Mouse (Mus musculus) myocyte (in vitro differentiated cells): ENCODE measurements around the gene Ajm1. TPM values are rescaled to one million over a fixed set of nuclear protein-coding genes. Genes with fewer than 3 reads are reported as not detected.

ENCODE experiments used
- H3K27me3 ChIP-seq: one replicate; pipeline ENCODE4 v1.6.1; 2011; ENCODE audit not compliant: control insufficient read depth, insufficient read depth, insufficient read length
- H3K36me3 ChIP-seq: one replicate; pipeline ENCODE4 v1.6.1; 2011; ENCODE audit not compliant: control insufficient read depth, insufficient read depth
- H3K4me2 ChIP-seq: one replicate; pipeline ENCODE4 v1.6.1; 2011; ENCODE audit warnings: low read depth, control low read depth
- H3K4me3 ChIP-seq: one replicate; pipeline ENCODE4 v1.5.1; 2011; ENCODE audit warnings: mild to moderate bottlenecking, control low read depth, moderate library complexity
- H3K79me2 ChIP-seq: one replicate; pipeline ENCODE4 v1.6.1; 2011; ENCODE audit not compliant: control insufficient read depth, insufficient read depth
- H3ac ChIP-seq: one replicate; pipeline ENCODE4 v1.6.1; 2011; ENCODE audit not compliant: control insufficient read depth, insufficient read length
- CEBPB ChIP-seq: IDR thresholded peaks from 2 replicates; pipeline ENCODE4 v1.6.1; 2011; ENCODE audit warnings: mild to moderate bottlenecking, moderate library complexity; ENCODE audit not compliant: poor library complexity, insufficient read depth, severe bottlenecking
- E2F4 ChIP-seq: IDR thresholded peaks from one replicate; pipeline ENCODE4 v1.6.1; 2011; ENCODE audit warnings: mild to moderate bottlenecking, control low read depth, moderate library complexity; ENCODE audit not compliant: insufficient read depth
- MAX ChIP-seq: IDR thresholded peaks from one replicate; pipeline ENCODE4 v1.6.1; 2011; ENCODE audit warnings: low read depth, mild to moderate bottlenecking, control low read depth
- MYOD1 ChIP-seq, 3 experiments: IDR thresholded peaks; one replicate each; pipeline ENCODE4 v1.6.1; 2011; ENCODE audit warnings: control low read depth in 2 of 3, low read depth in 2 of 3, mild to moderate bottlenecking in 2 of 3, moderate library complexity in 1 of 3; ENCODE audit not compliant: insufficient read length in 2 of 3, control insufficient read depth in 1 of 3
- MYOG ChIP-seq, 3 experiments: IDR thresholded peaks; one replicate each; pipeline ENCODE4 v1.6.1; 2011; ENCODE audit warnings: control low read depth in 2 of 3, low read depth in 2 of 3, mild to moderate bottlenecking in 2 of 3; ENCODE audit not compliant: insufficient read length in 2 of 3, control insufficient read depth in 1 of 3, insufficient read depth in 1 of 3
- POLR2A ChIP-seq: IDR thresholded peaks from one replicate; pipeline ENCODE4 v1.6.1; 2011; ENCODE audit warnings: low read depth, mild to moderate bottlenecking, control low read depth, moderate library complexity; ENCODE audit not compliant: insufficient read length
- POLR2AphosphoS2 ChIP-seq: IDR thresholded peaks from one replicate; pipeline ENCODE4 v1.6.1; 2011; ENCODE audit warnings: low read depth, control low read depth; ENCODE audit not compliant: insufficient read length
- REST ChIP-seq: IDR thresholded peaks from one replicate; pipeline ENCODE4 v1.6.1; 2011; ENCODE audit warnings: mild to moderate bottlenecking, control low read depth, moderate library complexity; ENCODE audit not compliant: insufficient read depth, insufficient read length
- SRF ChIP-seq: IDR thresholded peaks from one replicate; pipeline ENCODE4 v1.6.1; 2011; ENCODE audit warnings: low read depth; ENCODE audit not compliant: control insufficient read depth, insufficient read length
- TCF12 ChIP-seq: IDR thresholded peaks from one replicate; pipeline ENCODE4 v1.6.1; 2011; ENCODE audit warnings: mild to moderate bottlenecking, control low read depth; ENCODE audit not compliant: poor library complexity, insufficient read depth, severe bottlenecking
- TCF3 ChIP-seq: IDR thresholded peaks from one replicate; pipeline ENCODE4 v1.6.1; 2011; ENCODE audit warnings: low read depth, control low read depth; ENCODE audit not compliant: insufficient read length
- USF1 ChIP-seq: IDR thresholded peaks from one replicate; pipeline ENCODE4 v1.6.1; 2011; ENCODE audit warnings: low read depth, mild to moderate bottlenecking, control low read depth, moderate library complexity
- polyA plus RNA-seq: library from polyadenylated mRNA; unstranded; fragments of >200 nt; fragmentation: generic; extraction: Trizol; gene quantifications from one replicate; pipeline ENCODE4 v1.2.1, GENCODE M21; 2012; ENCODE audit warnings: missing spikeins

Gene Ajm1
- polyA plus RNA-seq: 1.0 TPM

- no peaks in the 10 kb centered on the region for H3K27me3 ChIP-seq
- peak within 1 kb of the TSS; percentile 16 for H3K4me3 ChIP-seq
- H3K79me2 ChIP-seq: no peaks in the 10 kb centered on the region
- peak within 1 kb of the TSS; percentile 84 for H3K4me2 ChIP-seq
- peaks cover 5% of the 10 kb centered on the region for H3K36me3 ChIP-seq
- TF ChIP-seq TCF12 (no peak), CEBPB (no peak), SRF (no peak), MYOD1 (IDR thresholded peaks at IDR 0.05; ENCODE audit: control insufficient read depth in 1 of 3, insufficient read length in 2 of 3, low read depth in 2 of 3) (peak in 2 of 3 experiments; percentile 18 to 49), MAX (no peak), USF1 (no peak), MYOG (IDR thresholded peaks at IDR 0.05; ENCODE audit: control insufficient read depth in 1 of 3, insufficient read depth in 1 of 3, insufficient read length in 2 of 3, low read depth in 2 of 3) (peak in 1 of 3 experiments; percentile 55), REST (no peak), POLR2AphosphoS2 (peak; percentile 77), POLR2A (no peak), TCF3 (no peak), E2F4 (no peak)
- no peak within 1 kb of the TSS for H3ac ChIP-seq
These were observed at the start of gene Ajm1 for GRCm38 (mm10) chr2:25581294-25581864. Ajm1 (minus strand) TSS chr2:25581757.

DNA sequence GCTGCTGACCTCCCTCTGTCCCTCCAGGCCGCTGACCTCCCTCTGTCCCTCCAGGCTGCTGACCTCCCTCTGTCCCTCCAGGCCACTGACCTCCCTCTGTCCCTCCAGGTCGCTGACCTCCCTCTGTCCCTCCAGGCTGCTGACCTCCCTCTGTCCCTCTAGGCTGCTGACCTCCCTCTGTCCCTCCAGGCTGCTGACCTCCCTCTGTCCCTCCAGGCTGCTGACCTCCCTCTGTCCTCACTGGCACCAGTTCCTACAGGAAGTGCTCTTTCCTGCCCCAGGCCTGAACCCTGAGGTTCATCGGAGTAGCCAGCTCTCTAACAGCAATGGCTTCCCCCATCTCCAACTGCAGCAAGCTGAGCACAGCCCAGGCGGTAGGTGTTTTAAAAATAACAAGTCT is 47.2 kb upstream of the Ajm1 start:
- TF ChIP-seq MYOD1 (IDR thresholded peaks at IDR 0.05; ENCODE audit: control insufficient read depth in 1 of 3, insufficient read length in 2 of 3, low read depth in 2 of 3) (no peak), POLR2A (no peak), E2F4 (no peak), USF1 (no peak)
- H3K27me3 ChIP-seq: peaks cover 41% of the 10 kb centered on the region
- no peak overlapping the region for H3ac ChIP-seq
- no peak overlapping the region for H3K4me2 ChIP-seq
- H3K4me3 ChIP-seq: no peak overlapping the region
- no peaks in the 10 kb centered on the region for H3K79me2 ChIP-seq
- H3K36me3 ChIP-seq: no peaks in the 10 kb centered on the region

DNA sequence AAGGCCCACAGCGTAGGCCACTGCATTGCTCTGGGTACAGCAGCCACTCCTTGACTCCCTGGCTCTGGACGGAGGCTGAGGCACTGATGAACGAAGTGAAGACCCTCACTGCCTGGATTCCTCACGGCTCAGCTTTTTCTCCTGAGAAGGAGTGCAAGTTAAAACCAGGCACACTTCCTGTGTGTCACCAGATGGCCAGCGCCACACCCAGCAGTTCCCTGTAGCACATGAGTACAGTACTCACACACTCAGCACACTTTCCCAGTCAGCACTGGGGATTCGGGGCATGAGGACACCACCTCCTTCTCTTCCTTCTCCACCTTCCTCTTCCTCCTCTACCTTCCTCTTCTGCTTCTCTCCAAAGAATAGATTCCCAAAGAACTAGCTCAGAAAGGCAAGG is 46.3 kb upstream of the Ajm1 start, which contains the start of gene Fcna:
Fcna (minus strand) TSS at position 220 of the 400 bp plus-strand sequence.
- TF ChIP-seq POLR2AphosphoS2 (no peak), TCF3 (no peak), TCF12 (no peak), MYOG (IDR thresholded peaks at IDR 0.05; ENCODE audit: control insufficient read depth in 1 of 3, insufficient read depth in 1 of 3, insufficient read length in 2 of 3, low read depth in 2 of 3) (no peak), POLR2A (no peak), REST (no peak), SRF (no peak), USF1 (no peak), MAX (no peak), MYOD1 (IDR thresholded peaks at IDR 0.05; ENCODE audit: control insufficient read depth in 1 of 3, insufficient read length in 2 of 3, low read depth in 2 of 3) (no peak), E2F4 (no peak), CEBPB (no peak)
- Histone ChIP-seq H3K79me2 (no peaks in the 10 kb centered on the region), H3K4me3 (no peak within 1 kb of the TSS), H3K4me2 (no peak within 1 kb of the TSS), H3K27me3 (peaks cover 46% of the 10 kb centered on the region), H3ac (no peak within 1 kb of the TSS), H3K36me3 (no peaks in the 10 kb centered on the region)

- Histone ChIP-seq H3K27me3 (peaks cover 46% of the 10 kb centered on the region), H3K4me2 (no peak overlapping the region), H3ac (no peak overlapping the region), H3K79me2 (no peaks in the 10 kb centered on the region), H3K4me3 (no peak overlapping the region), H3K36me3 (no peaks in the 10 kb centered on the region)
- no peak for TF ChIP-seq MYOG (IDR thresholded peaks at IDR 0.05; ENCODE audit: control insufficient read depth in 1 of 3, insufficient read depth in 1 of 3, insufficient read length in 2 of 3, low read depth in 2 of 3)
- TF ChIP-seq POLR2AphosphoS2: no peak
- no peak for TF ChIP-seq E2F4
- no peak for TF ChIP-seq MAX
- no peak for TF ChIP-seq REST
- no peak for TF ChIP-seq TCF3
- TF ChIP-seq CEBPB: no peak
- TF ChIP-seq SRF: no peak
- no peak for TF ChIP-seq POLR2A
- TF ChIP-seq MYOD1 (IDR thresholded peaks at IDR 0.05; ENCODE audit: control insufficient read depth in 1 of 3, insufficient read length in 2 of 3, low read depth in 2 of 3): no peak
- no peak for TF ChIP-seq TCF12
- no peak for TF ChIP-seq USF1
These were observed 44.4 kb upstream of the Ajm1 start for GRCm38 (mm10) chr2:25625986-25626385.
